Mouse (Mus musculus): ENCODE results near the gene Hs2st1. TPM values are rescaled to one million over a fixed set of nuclear protein-coding genes. Genes with fewer than 3 reads are reported as not detected.

Gene Hs2st1
- polyA plus RNA-seq, 1 experiment from 2014 or later = 19.7 TPM

DNA sequence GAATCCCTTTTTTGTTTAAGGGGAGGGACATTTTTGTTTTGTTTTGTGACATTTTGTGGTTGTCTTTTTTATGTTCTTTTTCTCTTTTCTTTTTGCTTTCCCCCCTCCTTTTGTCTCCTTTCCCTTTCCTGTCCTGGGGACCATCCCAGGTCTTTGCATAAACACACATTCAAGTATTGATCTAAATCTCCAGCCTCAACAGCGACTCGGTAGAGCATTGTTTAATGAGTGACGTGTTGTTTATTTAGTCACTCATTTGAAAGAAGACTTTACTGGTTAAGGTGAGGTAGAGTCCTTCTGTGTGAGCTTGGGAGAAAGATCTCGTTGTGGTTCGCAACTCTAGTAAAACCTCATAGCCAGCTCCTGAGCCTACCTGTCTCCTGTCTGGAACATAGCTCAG is 13.8 kb upstream of the Hs2st1 start:
- H3K27ac ChIP-seq (replicated peaks) = no peak overlapping the region
- peaks cover 44% of the 10 kb centered on the region for H3K36me3 ChIP-seq

DNA sequence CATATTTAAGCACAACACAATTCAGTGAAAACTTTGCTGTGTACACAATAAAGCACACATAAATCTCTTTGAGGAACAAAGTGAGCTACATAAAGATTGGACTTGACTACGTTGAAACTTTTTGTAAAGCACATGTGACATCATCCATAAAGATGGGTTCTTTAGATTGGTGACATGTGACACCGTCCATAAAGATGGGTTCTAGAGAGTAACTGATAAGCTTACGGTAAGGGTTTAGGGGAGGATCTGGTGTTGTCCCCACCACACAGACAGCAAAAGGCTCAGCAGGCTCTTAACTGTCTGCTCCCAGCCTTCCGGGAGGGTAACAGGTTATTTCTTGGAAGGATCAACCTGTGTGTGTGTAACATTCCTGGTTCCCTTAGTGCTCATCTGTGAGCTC is 12.3 kb upstream of the Hs2st1 start:
- Histone ChIP-seq H3K4me2 (replicated peaks) (no peak overlapping the region), H3K27me3 (no peaks in the 10 kb centered on the region), H3K9ac (replicated peaks) (no peak overlapping the region), H3K4me1 (peaks cover 4% of the 10 kb centered on the region; the same call in 1 of the 2 replicates), H3K36me3 (peaks cover 50% of the 10 kb centered on the region), H3K27ac (replicated peaks) (no peak overlapping the region), H3K9me3 (no peaks in the 10 kb centered on the region), H3K4me3 (no peak overlapping the region)
- 95% methylated on average over 4 of the region's 4 CpGs for WGBS
- no peak for ATAC-seq (replicated peaks)

More for the DNA sequence above, 13.8 kb upstream of the Hs2st1 start:
- Histone ChIP-seq H3K4me2 (replicated peaks) (no peak overlapping the region), H3K4me3 (no peak overlapping the region), H3K9ac (replicated peaks) (no peak overlapping the region), H3K9me3 (no peaks in the 10 kb centered on the region), H3K27me3 (no peaks in the 10 kb centered on the region), H3K4me1 (peaks cover 4% of the 10 kb centered on the region; the same call in 1 of the 2 replicates)
- WGBS = 51% methylated on average over 5 of the region's 5 CpGs
- ATAC-seq (replicated peaks) = no peak

DNA sequence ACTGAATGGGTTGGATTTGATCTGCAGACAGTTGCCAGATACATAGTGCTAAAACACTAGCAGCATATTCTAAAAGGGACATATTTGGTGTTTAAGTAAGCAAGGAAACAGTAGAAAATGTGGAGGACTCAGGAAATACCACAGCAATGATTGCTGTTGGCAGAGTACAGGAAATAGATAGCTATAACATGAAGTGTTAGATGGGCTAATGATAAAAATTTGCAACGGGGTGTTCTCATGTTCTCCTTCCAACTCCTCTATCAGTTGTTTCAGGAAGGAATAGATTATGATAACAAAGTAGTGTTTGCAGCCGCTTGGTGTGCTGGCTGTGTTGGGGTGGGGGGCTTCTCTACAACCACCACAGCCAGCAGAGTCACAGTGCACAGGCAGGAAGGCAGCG is 11.9 kb upstream of the Hs2st1 start:
- 99% methylated on average over 3 of the region's 3 CpGs for WGBS
- no peak overlapping the region for H3K9ac ChIP-seq (replicated peaks)
- H3K9me3 ChIP-seq = no peaks in the 10 kb centered on the region
- peaks cover 46% of the 10 kb centered on the region for H3K36me3 ChIP-seq
- no peak for ATAC-seq (replicated peaks)
- no peaks in the 10 kb centered on the region for H3K27me3 ChIP-seq
- no peak overlapping the region for H3K4me3 ChIP-seq
- H3K27ac ChIP-seq (replicated peaks) = no peak overlapping the region
- peaks cover 3% of the 10 kb centered on the region; the same call in 1 of the 2 replicates for H3K4me1 ChIP-seq
- H3K4me2 ChIP-seq (replicated peaks) = no peak overlapping the region

DNA sequence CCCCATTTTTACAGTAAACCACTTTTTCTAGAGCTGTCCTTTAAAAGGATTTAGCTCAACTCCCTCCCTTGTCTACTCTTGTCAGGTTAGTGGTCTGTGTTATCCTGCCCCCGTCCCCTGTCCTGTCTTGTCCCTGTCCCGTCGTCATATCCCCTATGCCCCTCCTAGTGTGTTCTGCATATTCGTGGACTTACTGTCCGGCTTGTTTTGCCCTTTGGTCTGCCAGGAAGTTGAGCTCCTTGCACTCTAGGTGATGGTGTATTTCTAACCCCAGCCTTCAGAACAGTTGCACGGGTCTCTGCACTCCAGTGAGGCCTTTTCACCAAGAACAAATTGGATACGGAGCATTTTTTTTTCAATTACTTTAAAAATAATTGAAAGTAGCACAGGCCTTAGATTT is 10.3 kb upstream of the Hs2st1 start:
- Histone ChIP-seq H3K4me3 (no peak overlapping the region), H3K36me3 (peaks cover 44% of the 10 kb centered on the region), H3K4me1 (no peaks in the 10 kb centered on the region), H3K27ac (replicated peaks) (no peak overlapping the region), H3K27me3 (no peaks in the 10 kb centered on the region), H3K9me3 (no peaks in the 10 kb centered on the region), H3K9ac (replicated peaks) (no peak overlapping the region), H3K4me2 (replicated peaks) (no peak overlapping the region)
- 87% methylated on average over 7 of the region's 7 CpGs for whole genome bisulfite sequencing
- no peak for ATAC-seq (replicated peaks)

GRCm38 (mm10) chr3:144579796-144580195 is 9.8 kb upstream of the Hs2st1 start:
- Histone ChIP-seq H3K4me2 (replicated peaks) (no peak overlapping the region), H3K9me3 (no peaks in the 10 kb centered on the region), H3K4me3 (no peak overlapping the region), H3K36me3 (peaks cover 46% of the 10 kb centered on the region), H3K27me3 (no peaks in the 10 kb centered on the region), H3K27ac (replicated peaks) (no peak overlapping the region), H3K4me1 (0 out of 2 replicates have a peak, but pooled peaks cover 2% of the 10 kb centered on the region), H3K9ac (replicated peaks) (no peak overlapping the region)
- ATAC-seq (replicated peaks) = no peak
- 70% methylated on average over 5 of the region's 5 CpGs for WGBS

GRCm38 (mm10) chr3:144578921-144579320 is 8.9 kb upstream of the Hs2st1 start:
- H3K27ac ChIP-seq (replicated peaks) = no peak overlapping the region
- no peak for ATAC-seq (replicated peaks)
- H3K4me1 ChIP-seq = peaks cover 9% of the 10 kb centered on the region
- H3K27me3 ChIP-seq = no peaks in the 10 kb centered on the region
- no peaks in the 10 kb centered on the region for H3K9me3 ChIP-seq
- H3K9ac ChIP-seq (replicated peaks) = no peak overlapping the region
- no peak overlapping the region for H3K4me3 ChIP-seq
- H3K36me3 ChIP-seq = peaks cover 50% of the 10 kb centered on the region
- WGBS = 92% methylated on average over 4 of the region's 4 CpGs
- no peak overlapping the region for H3K4me2 ChIP-seq (replicated peaks)

DNA sequence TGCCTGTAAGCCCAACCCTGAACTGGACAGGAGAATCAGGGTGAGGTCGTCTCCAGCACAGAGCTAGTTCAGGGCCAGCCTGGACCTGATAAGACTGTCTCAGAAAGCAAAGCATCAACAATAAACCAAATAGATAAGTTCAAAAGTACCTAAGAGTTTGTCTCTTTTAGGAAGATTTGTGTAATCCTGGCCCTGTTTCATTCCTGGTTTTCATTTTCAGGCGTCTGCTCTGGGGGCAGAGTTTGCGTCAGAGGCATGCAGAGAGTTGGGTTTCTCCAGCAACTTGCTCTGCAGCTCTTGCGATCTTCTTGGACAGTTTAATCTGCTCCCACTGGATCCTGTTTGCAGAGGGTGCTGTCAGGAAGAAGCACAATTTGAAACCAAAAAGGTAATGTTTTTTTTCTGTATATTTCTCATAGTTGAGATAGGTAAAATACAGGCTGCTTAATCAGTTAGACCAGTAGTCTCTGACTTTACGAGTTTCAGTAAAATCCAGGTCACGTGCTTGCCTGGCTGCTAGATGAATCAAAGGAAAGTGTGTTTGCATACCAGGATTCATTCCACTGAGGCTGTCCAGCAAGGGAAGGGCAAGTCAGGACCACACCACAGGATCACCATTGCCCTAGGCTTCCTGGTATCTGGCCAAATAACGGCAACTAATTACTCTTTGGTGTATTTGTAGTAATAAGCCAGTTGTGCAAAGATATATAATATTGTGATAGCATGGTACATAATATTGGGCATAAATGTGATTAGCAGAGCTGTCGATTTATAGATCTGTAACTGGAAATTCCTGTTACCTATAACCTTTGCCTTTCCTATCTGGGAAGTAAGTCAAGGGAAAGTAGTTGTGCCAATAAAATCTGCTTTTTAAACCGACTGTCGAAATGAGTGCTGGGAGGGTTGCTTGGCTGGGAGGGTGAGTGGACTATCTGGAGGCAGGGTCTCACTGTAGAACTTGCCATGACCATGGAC is 7.7 kb upstream of the Hs2st1 start:
- no peaks in the 10 kb centered on the region for H3K9me3 ChIP-seq
- no peak overlapping the region for H3K4me2 ChIP-seq (replicated peaks)
- no peak overlapping the region for H3K4me3 ChIP-seq
- H3K4me1 ChIP-seq = peaks cover 19% of the 10 kb centered on the region
- H3K9ac ChIP-seq (replicated peaks) = no peak overlapping the region
- H3K27ac ChIP-seq (replicated peaks) = no peak overlapping the region
- H3K36me3 ChIP-seq = peaks cover 54% of the 10 kb centered on the region
- no peak for ATAC-seq (replicated peaks)
- WGBS = 91% methylated on average over 10 of the region's 10 CpGs
- no peaks in the 10 kb centered on the region for H3K27me3 ChIP-seq

DNA sequence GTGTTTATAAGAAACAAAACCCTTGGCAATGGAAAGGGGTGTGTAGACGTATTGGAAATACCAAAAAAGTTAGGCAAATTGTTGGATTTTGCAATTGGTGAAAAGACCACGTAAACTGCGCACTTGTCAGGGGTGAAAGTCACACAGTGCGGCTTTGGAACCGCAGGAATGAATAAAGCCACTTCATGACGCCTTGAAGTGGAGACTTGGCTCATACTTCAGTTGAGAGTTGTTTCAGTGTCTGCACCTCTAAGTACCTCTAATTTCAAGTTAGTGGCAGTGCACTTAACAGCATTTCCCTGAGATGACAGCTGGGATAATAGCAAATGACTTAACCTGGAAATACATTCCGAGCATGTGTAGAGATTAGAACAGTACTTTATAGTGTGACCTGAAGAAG is 4.3 kb upstream of the Hs2st1 start:
- H3K4me3 ChIP-seq = no peak overlapping the region
- WGBS = 84% methylated on average over 7 of the region's 7 CpGs

DNA sequence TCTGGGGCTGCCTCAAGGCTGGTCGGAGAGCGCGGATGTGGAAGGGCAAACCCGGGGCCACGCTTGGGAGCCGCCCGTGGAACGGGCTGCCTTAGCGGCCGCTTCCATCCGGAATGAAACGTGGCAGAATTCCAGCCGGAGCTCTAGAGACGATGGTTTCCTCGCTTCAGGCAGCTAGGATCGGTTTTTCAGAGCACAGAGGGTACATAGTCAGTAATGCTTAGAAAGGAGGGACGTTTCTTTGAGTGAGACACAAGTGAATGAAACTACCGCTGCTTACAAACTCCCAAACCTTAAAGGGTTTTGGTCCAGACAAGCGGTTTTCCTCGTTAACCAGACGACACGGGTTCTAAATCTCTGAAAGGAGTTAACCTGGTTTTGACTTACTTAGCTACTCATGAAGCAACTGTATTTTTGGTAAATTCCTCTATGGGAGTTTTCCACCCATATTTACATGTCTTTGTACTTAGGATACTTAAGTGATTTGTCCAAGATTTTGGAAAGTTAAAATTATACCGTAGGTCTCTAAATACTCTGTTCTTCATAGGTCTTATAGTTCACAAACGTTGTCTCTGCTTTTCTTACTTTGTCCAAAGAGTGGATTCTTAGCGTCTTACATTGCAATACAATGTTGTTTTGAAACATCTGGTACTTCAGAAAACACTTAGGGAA is 971 bp upstream of the Hs2st1 start:
- H3K27ac ChIP-seq (replicated peaks) = peak overlapping the region; percentile 96
- peak overlapping the region; percentile 51 for H3K4me2 ChIP-seq (replicated peaks)
- H3K36me3 ChIP-seq = peaks cover 10% of the 10 kb centered on the region; the same call in 1 of the 2 replicates
- H3K9me3 ChIP-seq = no peaks in the 10 kb centered on the region
- 2% methylated on average over 25 of the region's 25 CpGs for WGBS
- no peak for ATAC-seq (replicated peaks)
- H3K4me3 ChIP-seq = peak overlapping the region; percentile 77
- H3K9ac ChIP-seq (replicated peaks) = peak overlapping the region; percentile 88
- peaks cover 55% of the 10 kb centered on the region for H3K4me1 ChIP-seq
- no peaks in the 10 kb centered on the region for H3K27me3 ChIP-seq

More for the DNA sequence above, 4.3 kb upstream of the Hs2st1 start:
- Histone ChIP-seq H3K9me3 (no peaks in the 10 kb centered on the region), H3K27ac (replicated peaks) (no peak overlapping the region), H3K27me3 (no peaks in the 10 kb centered on the region), H3K4me2 (replicated peaks) (no peak overlapping the region), H3K9ac (replicated peaks) (no peak overlapping the region), H3K4me1 (peaks cover 35% of the 10 kb centered on the region), H3K36me3 (peaks cover 27% of the 10 kb centered on the region)
- ATAC-seq (replicated peaks) = no peak

- H3K9ac ChIP-seq (replicated peaks) = peak overlapping the region; percentile 94
- H3K4me1 ChIP-seq = peaks cover 53% of the 10 kb centered on the region
- 0% methylated on average over 47 of the region's 47 CpGs for WGBS
- H3K36me3 ChIP-seq = peaks cover 6% of the 10 kb centered on the region; the same call in 1 of the 2 replicates
- H3K9me3 ChIP-seq = no peaks in the 10 kb centered on the region
- H3K4me3 ChIP-seq = peak overlapping the region; percentile 77
- peak overlapping the region; percentile 96 for H3K27ac ChIP-seq (replicated peaks)
- peak; percentile 36 for ATAC-seq (replicated peaks)
- H3K27me3 ChIP-seq = no peaks in the 10 kb centered on the region
- peak overlapping the region; percentile 82 for H3K4me2 ChIP-seq (replicated peaks)
Measured at GRCm38 (mm10) chr3:144569401-144569971, 495 bp downstream of the Hs2st1 start.

DNA sequence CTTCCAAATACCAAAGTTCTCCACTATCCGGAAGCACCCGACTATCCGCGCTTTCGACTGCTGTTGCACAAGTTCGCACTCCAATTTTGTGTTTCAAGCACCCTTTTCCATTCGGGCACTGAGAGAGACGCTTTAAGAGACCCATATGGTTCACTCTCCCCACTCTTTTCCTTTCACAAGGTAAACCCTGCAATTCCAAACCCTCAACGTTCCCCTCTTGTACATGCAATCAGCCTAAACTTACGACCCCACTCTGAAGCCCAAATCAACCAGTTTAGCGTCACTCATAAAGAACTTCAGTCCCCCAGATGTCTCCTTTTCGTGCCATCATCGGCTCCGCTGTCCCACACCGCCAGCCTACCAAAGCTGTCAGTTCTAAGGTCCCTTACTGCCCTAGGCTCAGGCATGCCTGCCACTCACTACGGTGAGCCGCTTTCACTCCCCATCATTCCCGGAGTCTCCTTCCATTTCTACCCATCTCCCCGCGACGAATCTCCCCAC is 1.1 kb downstream of the Hs2st1 start:
- Histone ChIP-seq H3K27ac (replicated peaks) (peak overlapping the region; percentile 96), H3K9ac (replicated peaks) (peak overlapping the region; percentile 94), H3K4me1 (peaks cover 49% of the 10 kb centered on the region), H3K4me3 (peak overlapping the region; percentile 77), H3K4me2 (replicated peaks) (peak overlapping the region; percentile 82), H3K27me3 (no peaks in the 10 kb centered on the region), H3K9me3 (no peaks in the 10 kb centered on the region), H3K36me3 (peaks cover 4% of the 10 kb centered on the region; the same call in 1 of the 2 replicates)
- under 1% methylated on average over 21 of the region's 21 CpGs for WGBS
- no peak for ATAC-seq (replicated peaks)

GRCm38 (mm10) chr3:144565212-144565611 is 4.8 kb downstream of the Hs2st1 start:
- Histone ChIP-seq H3K9ac (replicated peaks) (no peak overlapping the region), H3K4me1 (peaks cover 24% of the 10 kb centered on the region), H3K27me3 (no peaks in the 10 kb centered on the region), H3K4me2 (replicated peaks) (no peak overlapping the region), H3K27ac (replicated peaks) (no peak overlapping the region), H3K9me3 (no peaks in the 10 kb centered on the region), H3K36me3 (no peaks in the 10 kb centered on the region), H3K4me3 (no peak overlapping the region)
- ATAC-seq (replicated peaks) = no peak
- WGBS = 77% methylated on average over 7 of the region's 7 CpGs
